In the genomic region with DNA sequence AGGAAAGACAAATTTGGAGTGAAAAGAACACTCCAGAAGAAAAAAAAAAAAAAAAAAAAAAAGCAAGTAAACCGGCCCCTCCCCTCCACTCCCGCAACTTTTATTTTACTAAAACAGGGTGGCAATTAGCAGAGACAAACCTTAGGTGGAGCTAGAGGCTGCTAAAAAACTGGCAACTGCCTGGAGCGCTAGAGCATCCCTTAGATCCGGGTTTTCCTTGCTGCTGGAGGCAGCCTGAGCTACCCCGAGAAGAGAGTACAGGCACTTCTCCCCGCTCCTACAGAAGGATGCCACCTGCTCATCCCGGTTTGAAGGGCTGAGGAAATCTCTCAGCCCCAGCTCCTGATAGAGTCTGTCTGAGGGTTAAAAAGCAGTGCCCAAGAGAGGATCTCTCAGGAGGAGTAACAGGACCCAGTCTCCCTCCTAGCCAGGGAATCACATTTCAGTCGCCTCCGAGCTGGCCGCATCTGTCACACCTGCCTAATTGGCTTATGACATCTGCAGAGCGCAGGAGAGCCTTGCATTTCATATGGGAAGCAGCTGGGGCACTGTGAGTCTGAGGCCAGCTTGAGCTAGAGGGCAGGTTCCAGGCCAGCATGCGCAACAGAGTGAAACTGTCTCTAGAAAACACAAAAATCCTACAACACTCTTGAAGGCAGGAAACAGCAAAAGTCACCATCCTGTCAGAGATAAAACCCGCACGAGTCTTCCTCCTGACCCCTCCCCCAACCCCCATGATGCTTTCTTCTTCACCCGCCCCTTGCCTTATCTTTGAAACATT, we compare ENCODE assay signal across 8 mouse cellular contexts. TPM values are rescaled to one million over a fixed set of nuclear protein-coding genes. Genes with fewer than 3 reads are reported as not detected.
DNase-seq lines count a peak whose midpoint lies in the region; ATAC-seq and TF ChIP-seq lines count a peak whose summit lies in the region.

No protein-coding gene starts in this region.

- WGBS in midbrain, postnatal 0 days: 7% methylated on average over 15 of the region's 15 CpGs

- H3K9me3 ChIP-seq in midbrain, postnatal 0 days (ENCODE audit: low read length): no peaks in the 10 kb centered on the region

- H3K27ac ChIP-seq in testis, adult 2 months (ENCODE audit: control insufficient read depth, insufficient read depth, low read depth, low read length): no peak overlapping the region
- no peak overlapping the region for H3K27ac ChIP-seq in midbrain, postnatal 0 days (ENCODE audit: low read depth, low read length)

- peak; percentile 22; the same call in 1 of the 2 replicates for TF ChIP-seq CTCF in testis, adult 2 months (IDR thresholded peaks at IDR 0.05; ENCODE audit: control insufficient read depth, insufficient read depth, insufficient replicate concordance, low read depth, low read length)
- peak; percentile 79 for TF ChIP-seq CTCF in midbrain, postnatal 0 days (IDR thresholded peaks at IDR 0.05)

- peak overlapping the region; percentile 32 for H3K4me2 ChIP-seq in midbrain, postnatal 0 days (ENCODE audit: low read depth, low read length, poor library complexity, severe bottlenecking)

- H3K9ac ChIP-seq in midbrain, postnatal 0 days (replicated peaks; ENCODE audit: low read length, poor library complexity, severe bottlenecking): no peak overlapping the region

- no peaks in the 10 kb centered on the region for H3K27me3 ChIP-seq in testis, adult 2 months (ENCODE audit: control insufficient read depth, insufficient read depth, low read length)
- H3K27me3 ChIP-seq in midbrain, postnatal 0 days (ENCODE audit: insufficient read depth, low read length): no peaks in the 10 kb centered on the region

- ATAC-seq in midbrain, postnatal 0 days (ENCODE audit: low FRiP score): peak; percentile 88

- no peak overlapping the region for H3K4me3 ChIP-seq in testis, adult 2 months (ENCODE audit: control insufficient read depth, low read depth, low read length)
- no peak overlapping the region for H3K4me3 ChIP-seq in midbrain, postnatal 0 days (ENCODE audit: low read depth, low read length)

- H3K4me1 ChIP-seq in testis, adult 2 months (ENCODE audit: control insufficient read depth, insufficient read depth, low read length): peaks cover 2% of the 10 kb centered on the region
- no peaks in the 10 kb centered on the region for H3K4me1 ChIP-seq in midbrain, postnatal 0 days (ENCODE audit: insufficient read depth, low read length)

- DNase-seq in testis, postnatal 14 days (ENCODE audit: low spot score): no peak
- DNase-seq in embryo, embryonic 11 days: peak; percentile 80
- DNase-seq in heart, adult 9 months (ENCODE audit: low spot score in 2 of 2): peak; percentile 50 to 65
- peak; percentile 74 for DNase-seq in kidney, adult 9 months
- DNase-seq in liver: peak; percentile 56
- DNase-seq in midbrain, postnatal 0 days (ENCODE audit: low spot score): peak; percentile 89
- peak; percentile 32 for DNase-seq in thymus, postnatal 25 days

- TF ChIP-seq POLR2A in testis, adult 2 months (IDR thresholded peaks at IDR 0.05; ENCODE audit: control insufficient read depth, low read depth, low read length): no peak

- no peaks in the 10 kb centered on the region for H3K36me3 ChIP-seq in testis, adult 2 months (ENCODE audit: control insufficient read depth, insufficient read depth, low read length)
- no peaks in the 10 kb centered on the region for H3K36me3 ChIP-seq in midbrain, postnatal 0 days (ENCODE audit: insufficient read depth, low read length)

RNA-seq across cellular contexts. Expression of gene 2410004B18Rik, which starts 12.4 kb away (rescaled TPM):
- polyA plus RNA-seq in testis, adult 2 months (2012; rRNA removed): 12.1 and 13.0 TPM in 2 replicates
- total RNA-seq in midbrain, postnatal 0 days (2014; rRNA removed): 48.9 and 55.1 TPM in 2 replicates
- 83.8 and 87.3 TPM in 2 replicates for polyA plus RNA-seq in midbrain, postnatal 0 days (2015; fragmentation: Nextera tagmentation; extraction: Ambion mirVana)

RNA-seq across cellular contexts. Expression of gene Bcl10, which starts 27.6 kb away (rescaled TPM):
- polyA plus RNA-seq in testis, adult 2 months (2012; rRNA removed): 4.6 and 4.7 TPM in 2 replicates
- 19.4 and 29.4 TPM in 2 replicates for total RNA-seq in midbrain, postnatal 0 days (2014; rRNA removed)
- polyA plus RNA-seq in midbrain, postnatal 0 days (2015; fragmentation: Nextera tagmentation; extraction: Ambion mirVana): 33.2 and 33.3 TPM in 2 replicates

RNA-seq across cellular contexts. Expression of gene Syde2, which starts 37.4 kb away (rescaled TPM):
- polyA plus RNA-seq in testis, adult 2 months (2012; rRNA removed): 0.72 and 0.77 TPM in 2 replicates
- total RNA-seq in midbrain, postnatal 0 days (2014; rRNA removed): 4.2 and 4.7 TPM in 2 replicates
- 0.28 and 0.32 TPM in 2 replicates for polyA plus RNA-seq in midbrain, postnatal 0 days (2015; fragmentation: Nextera tagmentation; extraction: Ambion mirVana)
